Mouse (Mus musculus) ES-Bruce4 (cell line): ENCODE data around the gene Acss2.

ENCODE experiments used
- CTCF ChIP-seq: IDR thresholded peaks from one replicate; pipeline ENCODE4 v1.8.1; 2011; ENCODE audit warnings: low read depth, low read length
- EP300 ChIP-seq: IDR thresholded peaks from 2 replicates; pipeline ENCODE4 v1.6.1; 2011; ENCODE audit warnings: low read depth, low read length; ENCODE audit not compliant: insufficient read depth
- POLR2A ChIP-seq: IDR thresholded peaks from one replicate; pipeline ENCODE4 v1.8.1; 2011; ENCODE audit warnings: low read length; ENCODE audit not compliant: insufficient read depth

- no peak for TF ChIP-seq CTCF
- TF ChIP-seq EP300 = peak; percentile 62; the same call in 1 of the 2 replicates
- TF ChIP-seq POLR2A = peak; percentile 54
These were observed 95.6 kb downstream of the Acss2 start for GRCm38 (mm10) chr2:155613326-155613755.
